Mouse (Mus musculus): ENCODE measurements at regions not wholly inside any gene's neighbourhood (a gene's known extent, or its start where the extent isn't known, plus 50 kb on each side); places are given as distances from the start of the nearest gene placed in this dataset.

- peaks cover 24% of the 10 kb centered on the region for H3K4me1 ChIP-seq (replicated peaks)
- no peak overlapping the region for H3K4me2 ChIP-seq
- no peaks in the 10 kb centered on the region for H3K27me3 ChIP-seq
- no peak overlapping the region for H3K27ac ChIP-seq
- H3K36me3 ChIP-seq = no peaks in the 10 kb centered on the region
- H3K4me3 ChIP-seq (replicated peaks) = no peak overlapping the region
- no peak overlapping the region for H3K9ac ChIP-seq
- no peak for DNase-seq
- ATAC-seq (ENCODE audit: low read depth) = no peak
- H3K9me3 ChIP-seq (replicated peaks) = no peaks in the 10 kb centered on the region
- WGBS (ENCODE audit: insufficient replicate concordance) = 65% methylated on average over 4 of the region's 4 CpGs
Observed at GRCm38 (mm10) chr13:107845838-107846237, 198.4 kb upstream of the Smim15 start.

DNA sequence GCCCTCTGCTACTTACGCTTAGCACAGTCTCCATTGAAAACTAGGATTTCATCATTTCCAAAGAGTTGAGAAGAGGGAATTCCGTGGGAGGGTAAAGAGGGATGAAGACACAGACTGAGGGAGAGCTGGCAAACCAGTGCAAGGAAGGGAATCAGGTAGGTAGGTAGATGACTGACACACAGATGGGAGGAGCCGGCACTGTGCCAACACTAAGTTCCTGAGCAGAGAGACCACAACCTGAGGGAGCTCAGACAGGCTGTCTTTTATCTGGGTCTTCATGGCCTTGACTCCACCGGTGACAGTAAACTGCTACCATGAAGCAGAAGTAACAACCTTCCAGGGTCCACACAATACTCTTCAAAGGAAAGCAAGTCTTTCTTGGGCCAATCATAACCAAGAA lies 200.2 kb upstream of the Smim15 start:
- H3K4me1 ChIP-seq (replicated peaks) = peaks cover 21% of the 10 kb centered on the region
- 42% methylated on average over 4 of the region's 4 CpGs for WGBS (ENCODE audit: insufficient replicate concordance)
- no peak overlapping the region for H3K4me2 ChIP-seq
- ATAC-seq (ENCODE audit: low read depth) (no peak), DNase-seq (no peak)
- H3K27me3 ChIP-seq = no peaks in the 10 kb centered on the region
- no peaks in the 10 kb centered on the region for H3K9me3 ChIP-seq (replicated peaks)
- H3K27ac ChIP-seq = no peak overlapping the region
- H3K9ac ChIP-seq = no peak overlapping the region
- no peak overlapping the region for H3K4me3 ChIP-seq (replicated peaks)
- H3K36me3 ChIP-seq = no peaks in the 10 kb centered on the region

DNA sequence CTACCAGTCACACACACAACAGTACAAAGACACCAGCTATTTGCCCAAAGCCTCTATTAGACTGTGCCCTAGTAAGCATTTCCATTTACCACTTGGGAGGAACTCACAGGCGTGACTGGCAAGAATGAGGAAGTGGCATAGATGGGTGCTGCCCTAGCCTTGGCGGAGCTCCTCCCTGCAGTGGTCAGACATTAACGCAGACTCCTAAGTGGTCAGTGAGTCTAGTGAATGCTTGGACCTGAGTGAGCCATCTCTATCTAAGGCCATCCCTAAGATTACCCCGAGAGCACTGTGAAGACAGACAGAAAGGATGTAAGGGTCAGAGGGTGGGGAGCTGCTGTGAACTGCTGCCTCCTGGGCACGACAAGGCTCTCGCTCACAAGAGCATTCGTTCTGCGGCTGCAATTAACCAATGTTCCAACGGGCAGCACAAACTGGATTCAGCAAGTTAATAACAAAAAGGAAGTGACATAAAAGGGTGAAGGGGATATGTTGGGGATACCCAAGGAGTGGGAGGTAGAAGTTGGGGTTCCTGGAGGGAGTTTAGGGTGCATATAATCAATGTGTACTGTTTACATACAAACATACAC lies 206.0 kb upstream of the Smim15 start:
- H3K9ac ChIP-seq = no peak overlapping the region
- DNase-seq (no peak), ATAC-seq (ENCODE audit: low read depth) (no peak)
- H3K36me3 ChIP-seq = no peaks in the 10 kb centered on the region
- H3K27me3 ChIP-seq = no peaks in the 10 kb centered on the region
- H3K4me2 ChIP-seq = no peak overlapping the region
- WGBS (ENCODE audit: insufficient replicate concordance) = 53% methylated on average over 9 of the region's 9 CpGs
- H3K4me3 ChIP-seq (replicated peaks) = no peak overlapping the region
- H3K9me3 ChIP-seq (replicated peaks) = no peaks in the 10 kb centered on the region
- H3K4me1 ChIP-seq (replicated peaks) = peaks cover 31% of the 10 kb centered on the region
- no peak overlapping the region for H3K27ac ChIP-seq

- Histone ChIP-seq H3K4me1 (replicated peaks) (peaks cover 28% of the 10 kb centered on the region), H3K36me3 (no peaks in the 10 kb centered on the region), H3K9me3 (replicated peaks) (no peaks in the 10 kb centered on the region), H3K4me2 (no peak overlapping the region), H3K27me3 (no peaks in the 10 kb centered on the region), H3K9ac (no peak overlapping the region), H3K4me3 (replicated peaks) (no peak overlapping the region), H3K27ac (no peak overlapping the region)
- 21% methylated on average over 5 of the region's 5 CpGs for WGBS (ENCODE audit: insufficient replicate concordance)
- no peak for DNase-seq
- peak; percentile 58; the same call in 1 of the 2 replicates for ATAC-seq (ENCODE audit: low read depth)
Observed at GRCm38 (mm10) chr13:107837206-107837952, 206.9 kb upstream of the Smim15 start.

DNA sequence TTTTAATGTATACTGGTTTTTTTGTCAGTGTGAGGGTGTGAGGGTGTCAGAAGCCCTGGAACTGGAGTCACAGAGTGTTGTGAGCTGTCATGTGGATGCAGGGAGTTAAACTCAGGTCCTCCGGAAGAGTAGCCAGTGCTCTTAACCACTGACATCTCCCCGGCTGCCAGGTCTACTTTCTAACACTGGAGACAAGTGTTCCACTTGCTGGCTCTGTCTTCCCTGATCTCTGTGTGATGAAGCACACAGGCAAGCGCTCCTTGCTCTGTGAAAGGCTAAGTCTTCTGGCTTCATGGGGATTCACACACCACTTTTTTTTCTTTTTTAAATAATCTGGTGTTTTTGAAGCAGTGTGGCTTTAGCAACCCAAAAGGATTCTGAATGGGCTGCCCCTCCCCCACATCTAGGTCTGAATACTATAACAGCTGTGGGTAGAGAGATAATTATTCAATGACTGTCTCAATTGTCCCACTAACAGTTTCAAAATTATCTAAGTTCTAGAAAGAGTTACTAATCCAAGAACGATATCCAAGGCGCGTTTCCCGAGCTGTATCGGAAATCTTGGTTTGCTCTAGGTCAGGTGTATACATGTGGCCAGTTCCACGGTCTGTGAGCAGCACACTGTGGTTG lies 208.4 kb upstream of the Smim15 start:
- H3K27ac ChIP-seq = no peak overlapping the region
- no peaks in the 10 kb centered on the region for H3K36me3 ChIP-seq
- no peak overlapping the region for H3K4me3 ChIP-seq (replicated peaks)
- H3K9ac ChIP-seq = no peak overlapping the region
- H3K9me3 ChIP-seq (replicated peaks) = no peaks in the 10 kb centered on the region
- no peak overlapping the region for H3K4me2 ChIP-seq
- H3K27me3 ChIP-seq = no peaks in the 10 kb centered on the region
- 45% methylated on average over 9 of the region's 9 CpGs for WGBS (ENCODE audit: insufficient replicate concordance)
- ATAC-seq (ENCODE audit: low read depth) = no peak
- no peak for DNase-seq
- H3K4me1 ChIP-seq (replicated peaks) = peaks cover 33% of the 10 kb centered on the region

DNA sequence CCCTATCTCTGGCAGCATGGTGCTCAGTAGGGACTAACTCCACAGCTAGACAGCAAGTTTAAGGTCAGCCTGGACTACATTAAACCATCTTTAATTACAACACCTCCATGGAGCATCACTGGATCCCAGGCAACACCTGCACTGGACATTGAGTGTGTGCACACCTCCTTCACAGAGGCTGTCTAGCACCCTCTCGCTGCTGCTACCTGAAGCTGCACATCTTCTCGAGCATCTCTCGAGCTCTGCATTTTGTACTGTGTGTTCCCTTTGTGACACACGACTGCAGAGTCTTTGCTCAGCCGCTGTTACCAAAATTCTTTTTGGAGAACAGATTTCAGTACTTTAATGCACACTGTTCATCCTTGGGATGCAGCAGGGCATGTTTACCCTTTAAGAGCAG lies 212.2 kb upstream of the Smim15 start:
- no peak overlapping the region for H3K27ac ChIP-seq
- no peak overlapping the region for H3K4me2 ChIP-seq
- peaks cover 22% of the 10 kb centered on the region for H3K4me1 ChIP-seq (replicated peaks)
- H3K36me3 ChIP-seq = no peaks in the 10 kb centered on the region
- H3K4me3 ChIP-seq (replicated peaks) = no peak overlapping the region
- H3K27me3 ChIP-seq = no peaks in the 10 kb centered on the region
- no peaks in the 10 kb centered on the region for H3K9me3 ChIP-seq (replicated peaks)
- WGBS (ENCODE audit: insufficient replicate concordance) = 59% methylated on average over 5 of the region's 5 CpGs
- H3K9ac ChIP-seq = no peak overlapping the region
- ATAC-seq (ENCODE audit: low read depth) (no peak), DNase-seq (no peak)

DNA sequence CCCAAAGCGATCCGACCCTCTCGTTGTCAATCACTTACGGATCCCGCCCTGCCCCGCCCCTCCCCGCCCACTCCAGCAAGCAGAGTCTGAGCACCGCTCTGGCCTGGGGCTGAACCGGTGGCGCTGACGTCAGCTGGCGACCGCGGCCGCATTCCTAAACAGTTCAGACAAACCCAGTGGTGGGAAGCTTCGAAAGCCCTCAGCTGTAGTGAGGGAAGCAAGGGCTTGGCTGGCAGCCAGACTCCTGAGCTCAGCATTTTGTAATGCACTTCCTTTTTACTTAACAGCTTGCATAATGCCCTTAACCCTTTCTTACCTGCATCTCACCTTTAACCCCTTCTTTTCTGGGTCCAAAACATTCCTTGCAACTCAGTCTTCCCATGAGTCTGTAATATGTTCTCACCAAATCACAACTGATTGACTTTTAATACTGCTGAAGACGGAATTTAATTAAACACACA lies 213.0 kb upstream of the Smim15 start:
- Histone ChIP-seq H3K9me3 (replicated peaks) (no peaks in the 10 kb centered on the region), H3K4me1 (replicated peaks) (peaks cover 19% of the 10 kb centered on the region), H3K4me2 (peak overlapping the region; percentile 57), H3K9ac (no peak overlapping the region), H3K36me3 (no peaks in the 10 kb centered on the region), H3K27ac (no peak overlapping the region), H3K4me3 (replicated peaks) (peak overlapping the region; percentile 26; the same call in 1 of the 2 replicates), H3K27me3 (no peaks in the 10 kb centered on the region)
- ATAC-seq (ENCODE audit: low read depth) (peak; percentile 97), DNase-seq (peak; percentile 70)
- WGBS (ENCODE audit: insufficient replicate concordance) = 1% methylated on average over 17 of the region's 17 CpGs

DNA sequence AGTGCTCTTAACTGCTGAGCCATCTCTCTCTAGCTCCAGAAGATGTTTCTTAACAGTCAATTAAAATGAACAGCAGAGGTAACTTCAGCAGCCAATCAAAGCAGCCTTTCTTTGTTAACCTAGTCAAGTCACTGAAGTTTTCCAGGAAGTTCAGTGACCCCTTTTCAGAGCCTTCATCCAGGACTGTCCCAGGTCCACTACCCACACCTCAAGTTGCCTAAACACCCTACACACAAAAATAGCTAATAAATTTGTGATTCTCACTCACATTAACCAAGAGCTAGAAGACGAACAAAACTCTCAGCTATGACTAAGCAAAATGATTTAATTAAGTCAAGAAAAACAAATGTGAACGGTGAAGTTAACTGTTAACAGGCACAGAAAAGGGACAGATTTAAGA lies 214.0 kb upstream of the Smim15 start:
- peak overlapping the region; percentile 19; the same call in 1 of the 2 replicates for H3K4me2 ChIP-seq
- ATAC-seq (ENCODE audit: low read depth) (no peak), DNase-seq (no peak)
- 39% methylated on average over 2 of the region's 2 CpGs for WGBS (ENCODE audit: insufficient replicate concordance)
- H3K27me3 ChIP-seq = no peaks in the 10 kb centered on the region
- H3K9me3 ChIP-seq (replicated peaks) = no peaks in the 10 kb centered on the region
- H3K4me1 ChIP-seq (replicated peaks) = peaks cover 12% of the 10 kb centered on the region; the same call in 1 of the 2 replicates
- no peak overlapping the region for H3K9ac ChIP-seq
- H3K36me3 ChIP-seq = no peaks in the 10 kb centered on the region
- no peak overlapping the region for H3K27ac ChIP-seq
- H3K4me3 ChIP-seq (replicated peaks) = no peak overlapping the region

DNA sequence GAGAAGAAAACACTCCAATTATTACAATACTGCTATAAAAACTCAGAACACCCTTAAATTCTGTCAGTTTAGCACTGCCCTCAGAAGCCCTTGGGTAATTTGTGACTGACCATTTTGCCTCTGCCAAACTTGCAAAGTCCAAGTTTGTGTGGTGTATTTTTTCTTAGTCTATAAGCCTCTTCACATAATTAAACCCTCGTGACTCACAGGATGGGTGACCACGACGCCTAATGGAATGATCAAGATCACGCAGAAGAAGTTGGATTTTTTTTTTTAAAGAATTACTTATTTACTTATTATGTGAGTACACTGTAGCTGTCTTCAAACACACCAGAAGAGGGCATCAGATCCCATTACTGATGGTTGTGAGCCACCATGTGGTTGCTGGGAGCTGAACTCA lies 214.4 kb upstream of the Smim15 start:
- H3K4me3 ChIP-seq (replicated peaks) = no peak overlapping the region
- peaks cover 12% of the 10 kb centered on the region; the same call in 1 of the 2 replicates for H3K4me1 ChIP-seq (replicated peaks)
- no peaks in the 10 kb centered on the region for H3K27me3 ChIP-seq
- H3K4me2 ChIP-seq = no peak overlapping the region
- no peaks in the 10 kb centered on the region for H3K9me3 ChIP-seq (replicated peaks)
- no peaks in the 10 kb centered on the region for H3K36me3 ChIP-seq
- WGBS (ENCODE audit: insufficient replicate concordance) = 72% methylated on average over 4 of the region's 4 CpGs
- H3K9ac ChIP-seq = no peak overlapping the region
- ATAC-seq (ENCODE audit: low read depth) (no peak), DNase-seq (no peak)
- no peak overlapping the region for H3K27ac ChIP-seq

GRCm38 (mm10) chr13:107825636-107826035 lies 218.6 kb upstream of the Smim15 start:
- peaks cover 2% of the 10 kb centered on the region; the same call in 1 of the 2 replicates for H3K4me1 ChIP-seq (replicated peaks)
- DNase-seq (no peak), ATAC-seq (ENCODE audit: low read depth) (no peak)
- H3K36me3 ChIP-seq = no peaks in the 10 kb centered on the region
- no peak overlapping the region for H3K4me3 ChIP-seq (replicated peaks)
- no peak overlapping the region for H3K9ac ChIP-seq
- 68% methylated on average over 4 of the region's 4 CpGs for WGBS (ENCODE audit: insufficient replicate concordance)
- H3K27ac ChIP-seq = no peak overlapping the region
- no peak overlapping the region for H3K4me2 ChIP-seq
- no peaks in the 10 kb centered on the region for H3K27me3 ChIP-seq
- no peaks in the 10 kb centered on the region for H3K9me3 ChIP-seq (replicated peaks)

DNA sequence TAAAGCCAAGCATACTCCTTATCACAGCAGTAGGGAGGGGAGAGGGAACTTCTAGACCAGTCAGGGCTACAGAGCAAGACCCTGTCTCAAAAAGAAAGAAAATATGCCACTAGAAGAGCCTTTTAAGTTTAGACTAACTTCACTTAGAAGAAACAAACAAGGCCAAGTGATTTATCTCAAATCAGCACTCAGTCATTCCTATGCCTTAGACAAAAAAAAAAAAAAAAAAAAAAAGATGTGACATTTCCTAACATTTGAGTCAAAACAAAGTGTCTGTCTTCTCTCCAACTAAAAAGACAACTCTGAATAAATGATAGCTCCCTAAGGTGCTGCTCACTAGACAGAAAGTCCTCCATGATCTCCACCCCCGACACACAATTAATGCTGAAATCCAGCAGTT lies 220.9 kb upstream of the Smim15 start:
- Histone ChIP-seq H3K36me3 (no peaks in the 10 kb centered on the region), H3K27ac (no peak overlapping the region), H3K27me3 (no peaks in the 10 kb centered on the region), H3K4me2 (no peak overlapping the region), H3K9ac (no peak overlapping the region), H3K4me1 (replicated peaks) (no peaks in the 10 kb centered on the region), H3K4me3 (replicated peaks) (no peak overlapping the region), H3K9me3 (replicated peaks) (no peaks in the 10 kb centered on the region)
- 64% methylated on average over 1 of the region's 1 CpGs for WGBS (ENCODE audit: insufficient replicate concordance)
- ATAC-seq (ENCODE audit: low read depth) (no peak), DNase-seq (no peak)

Measured in liver, embryonic 13.5 days (tissue).